Mouse (Mus musculus): Measurements from ENCODE around the gene Olfr220. TPM values are rescaled to one million over a fixed set of nuclear protein-coding genes. Genes with fewer than 3 reads are reported as not detected.

The Olfr220 gene
- polyA plus RNA-seq (2014; fragmentation: Nextera tagmentation; extraction: Ambion mirVana), result not detected in 2 replicates

DNA sequence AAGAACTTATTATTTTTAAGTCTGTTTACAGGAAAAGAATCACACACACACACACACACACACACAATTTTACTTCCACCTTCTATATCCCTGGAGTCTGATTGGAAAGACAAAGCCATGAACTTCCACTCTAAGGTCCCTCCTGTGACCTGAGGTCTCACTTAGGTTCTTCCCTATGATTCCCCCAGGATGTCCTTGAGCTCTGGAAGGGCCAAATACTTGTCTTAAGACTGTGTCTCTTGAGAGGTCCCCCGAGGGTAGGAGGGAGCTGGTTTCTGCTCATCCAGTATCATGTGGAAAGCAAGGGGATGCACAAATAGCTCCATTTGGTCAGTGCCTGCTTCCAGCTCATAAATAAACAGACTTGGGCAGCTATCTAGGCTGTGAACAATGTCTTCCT, at the start of gene Olfr220:
Gene Olfr220 (plus strand): TSS at position 301 of the 400 bp plus-strand sequence.
- 75% methylated on average over 1 of the region's 1 CpGs for WGBS
- no peak within 1 kb of the TSS for H3K4me3 ChIP-seq (ENCODE audit: low read depth, low read length)
- H3K36me3 ChIP-seq (ENCODE audit: control insufficient read depth, insufficient read depth, low read length), result no peaks in the 10 kb centered on the region
- H3K9ac ChIP-seq (ENCODE audit: low read length), result no peak within 1 kb of the TSS
- no peak within 1 kb of the TSS for H3K27ac ChIP-seq (ENCODE audit: low read depth, low read length)
- no peaks in the 10 kb centered on the region for H3K27me3 ChIP-seq (ENCODE audit: control insufficient read depth, insufficient read depth, low read length)
- ATAC-seq (ENCODE audit: insufficient read depth, low FRiP score, low TSS enrichment) (no peak), DNase-seq (ENCODE audit: low spot score) (no peak)
- H3K4me2 ChIP-seq (ENCODE audit: low read depth), result no peak within 1 kb of the TSS
- no peaks in the 10 kb centered on the region for H3K9me3 ChIP-seq (ENCODE audit: control insufficient read depth, low read length)
- no peaks in the 10 kb centered on the region for H3K4me1 ChIP-seq (ENCODE audit: control insufficient read depth, insufficient read depth, low read length)

DNA sequence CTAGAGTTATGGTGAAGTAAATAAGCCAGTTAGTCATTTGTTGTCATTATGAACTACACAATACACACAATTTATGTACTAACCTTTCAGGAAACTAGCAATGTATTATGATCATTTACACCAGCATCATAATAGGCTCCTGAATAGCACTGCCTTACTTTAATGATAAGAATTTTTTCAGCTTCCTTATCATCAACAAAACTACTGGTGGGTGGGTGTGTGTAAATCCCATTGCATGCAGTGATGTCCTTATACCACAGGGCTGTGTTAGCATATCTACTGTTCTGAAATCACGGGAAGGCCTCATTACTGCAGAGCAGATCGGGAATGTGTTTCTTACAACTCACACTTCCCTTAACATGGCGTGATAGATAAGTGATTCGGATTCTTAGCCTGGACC, 18.9 kb upstream of the Olfr220 start:
- Histone ChIP-seq H3K4me2 (ENCODE audit: low read depth) (no peak overlapping the region), H3K4me1 (ENCODE audit: control insufficient read depth, insufficient read depth, low read length) (no peaks in the 10 kb centered on the region), H3K27ac (ENCODE audit: low read depth, low read length) (no peak overlapping the region), H3K36me3 (ENCODE audit: control insufficient read depth, insufficient read depth, low read length) (no peaks in the 10 kb centered on the region), H3K9me3 (ENCODE audit: control insufficient read depth, low read length) (no peaks in the 10 kb centered on the region), H3K4me3 (ENCODE audit: low read depth, low read length) (no peak overlapping the region), H3K27me3 (ENCODE audit: control insufficient read depth, insufficient read depth, low read length) (no peaks in the 10 kb centered on the region), H3K9ac (ENCODE audit: low read length) (no peak overlapping the region)
- DNase-seq (ENCODE audit: low spot score), result no peak
- 86% methylated on average over 4 of the region's 4 CpGs for WGBS
- ATAC-seq (ENCODE audit: insufficient read depth, low FRiP score, low TSS enrichment), result no peak

DNA sequence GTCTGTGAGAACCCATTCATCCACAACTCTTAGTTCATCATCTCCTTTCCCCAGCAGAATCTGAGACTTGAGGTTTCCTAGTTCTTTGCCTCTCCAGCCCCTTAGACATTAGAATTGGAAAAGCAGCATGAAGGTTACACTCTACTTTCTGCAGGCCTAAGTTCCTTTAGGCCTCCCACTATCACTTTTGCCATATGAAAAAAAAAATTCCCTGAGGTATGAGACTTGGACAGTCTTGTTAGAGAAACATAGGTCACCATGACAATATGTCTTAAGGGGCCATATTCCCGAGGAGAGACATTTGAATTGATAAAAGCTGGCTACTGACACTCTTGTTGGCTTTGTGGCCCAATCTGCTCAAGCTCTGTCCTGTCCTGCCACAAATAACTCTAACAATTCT, 18.1 kb upstream of the Olfr220 start, which contains the start of gene Olfr414:
Gene Olfr414 (plus strand): TSS at position 301 of the 400 bp plus-strand sequence.
- no peak for ATAC-seq (ENCODE audit: insufficient read depth, low FRiP score, low TSS enrichment)

DNA sequence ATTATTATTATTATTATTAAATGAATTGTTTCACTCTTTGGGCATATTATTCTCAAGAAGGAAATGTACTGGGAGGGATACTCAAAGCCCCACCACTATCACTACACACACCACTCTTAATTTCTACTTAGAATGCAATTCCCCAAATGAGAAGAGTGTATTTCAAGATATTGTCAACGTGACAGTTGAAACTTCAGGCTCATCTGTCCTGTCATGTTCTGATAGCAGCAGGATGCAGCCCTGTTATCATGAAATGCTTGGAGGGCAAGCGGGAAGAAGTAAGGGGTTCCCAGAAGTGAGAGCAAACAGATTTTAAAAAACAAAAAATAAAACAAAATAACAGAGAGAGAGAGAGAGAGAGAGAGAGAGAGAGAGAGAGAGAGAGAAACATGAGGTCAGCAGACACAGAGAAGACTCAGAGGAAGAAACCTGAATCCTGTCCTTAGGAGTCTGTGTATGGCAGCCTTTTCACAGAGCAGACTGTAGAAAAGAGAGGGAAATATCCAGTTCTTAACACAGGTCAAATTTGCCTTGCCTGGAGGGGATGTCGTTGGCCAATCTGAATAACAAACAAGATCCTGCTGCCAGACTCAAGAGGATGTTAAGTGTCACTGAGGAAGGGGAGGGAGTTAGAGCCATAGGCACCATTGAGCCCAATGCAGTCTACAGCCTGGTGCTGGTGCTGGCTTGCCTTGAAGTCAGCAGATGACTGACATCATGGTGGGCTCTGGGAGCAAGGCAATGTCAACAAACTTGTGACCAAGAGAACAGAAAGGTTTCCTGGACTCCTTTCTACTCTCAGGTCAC, 15.5 kb upstream of the Olfr220 start:
- no peak overlapping the region for H3K4me2 ChIP-seq (ENCODE audit: low read depth)
- no peaks in the 10 kb centered on the region for H3K9me3 ChIP-seq (ENCODE audit: control insufficient read depth, low read length)
- ATAC-seq (ENCODE audit: insufficient read depth, low FRiP score, low TSS enrichment), result no peak
- H3K36me3 ChIP-seq (ENCODE audit: control insufficient read depth, insufficient read depth, low read length), result no peaks in the 10 kb centered on the region
- no peaks in the 10 kb centered on the region for H3K4me1 ChIP-seq (ENCODE audit: control insufficient read depth, insufficient read depth, low read length)
- H3K27me3 ChIP-seq (ENCODE audit: control insufficient read depth, insufficient read depth, low read length), result no peaks in the 10 kb centered on the region
- no peak overlapping the region for H3K9ac ChIP-seq (ENCODE audit: low read length)
- H3K4me3 ChIP-seq (ENCODE audit: low read depth, low read length), result no peak overlapping the region
- no peak for DNase-seq (ENCODE audit: low spot score)
- 61% methylated on average over 3 of the region's 3 CpGs for WGBS
- H3K27ac ChIP-seq (ENCODE audit: low read depth, low read length), result no peak overlapping the region

More for the DNA sequence above, 18.1 kb upstream of the Olfr220 start, which contains the start of gene Olfr414:
- H3K27me3 ChIP-seq (ENCODE audit: control insufficient read depth, insufficient read depth, low read length), result no peaks in the 10 kb centered on the region
- no peaks in the 10 kb centered on the region for H3K36me3 ChIP-seq (ENCODE audit: control insufficient read depth, insufficient read depth, low read length)
- WGBS, result 74% methylated on average over 1 of the region's 1 CpGs
- no peak within 1 kb of the TSS for H3K4me2 ChIP-seq (ENCODE audit: low read depth)
- H3K4me1 ChIP-seq (ENCODE audit: control insufficient read depth, insufficient read depth, low read length), result no peaks in the 10 kb centered on the region
- no peak within 1 kb of the TSS for H3K4me3 ChIP-seq (ENCODE audit: low read depth, low read length)
- H3K9me3 ChIP-seq (ENCODE audit: control insufficient read depth, low read length), result no peaks in the 10 kb centered on the region
- no peak within 1 kb of the TSS for H3K27ac ChIP-seq (ENCODE audit: low read depth, low read length)
- no peak within 1 kb of the TSS for H3K9ac ChIP-seq (ENCODE audit: low read length)
- no peak for DNase-seq (ENCODE audit: low spot score)

DNA sequence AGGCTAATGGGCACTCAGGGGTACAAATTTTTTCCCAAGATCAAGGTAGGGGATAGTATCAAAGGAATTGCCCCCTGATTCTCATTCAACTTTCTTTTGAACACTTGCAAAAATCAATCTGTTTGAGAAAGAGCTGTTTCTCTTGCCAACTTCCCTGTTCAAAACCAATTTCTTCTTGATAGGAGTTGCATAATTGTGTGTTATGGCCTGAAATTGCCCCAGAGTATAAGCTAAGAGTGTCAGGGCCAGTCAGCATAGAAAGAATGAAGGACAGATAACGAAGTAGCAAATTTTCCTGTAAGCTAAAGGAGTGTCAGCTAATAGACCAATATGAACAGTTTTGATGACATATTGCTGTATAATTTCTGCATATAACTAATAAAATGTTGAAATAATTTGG, 14.5 kb upstream of the Olfr220 start:
- H3K4me1 ChIP-seq (ENCODE audit: control insufficient read depth, insufficient read depth, low read length), result no peaks in the 10 kb centered on the region
- WGBS, result 92% methylated on average over 1 of the region's 1 CpGs
- H3K27ac ChIP-seq (ENCODE audit: low read depth, low read length), result no peak overlapping the region
- H3K36me3 ChIP-seq (ENCODE audit: control insufficient read depth, insufficient read depth, low read length), result no peaks in the 10 kb centered on the region
- H3K4me3 ChIP-seq (ENCODE audit: low read depth, low read length), result no peak overlapping the region
- DNase-seq (ENCODE audit: low spot score), result no peak
- H3K9ac ChIP-seq (ENCODE audit: low read length), result no peak overlapping the region
- no peaks in the 10 kb centered on the region for H3K27me3 ChIP-seq (ENCODE audit: control insufficient read depth, insufficient read depth, low read length)
- no peak for ATAC-seq (ENCODE audit: insufficient read depth, low FRiP score, low TSS enrichment)
- H3K9me3 ChIP-seq (ENCODE audit: control insufficient read depth, low read length), result no peaks in the 10 kb centered on the region
- H3K4me2 ChIP-seq (ENCODE audit: low read depth), result no peak overlapping the region

DNA sequence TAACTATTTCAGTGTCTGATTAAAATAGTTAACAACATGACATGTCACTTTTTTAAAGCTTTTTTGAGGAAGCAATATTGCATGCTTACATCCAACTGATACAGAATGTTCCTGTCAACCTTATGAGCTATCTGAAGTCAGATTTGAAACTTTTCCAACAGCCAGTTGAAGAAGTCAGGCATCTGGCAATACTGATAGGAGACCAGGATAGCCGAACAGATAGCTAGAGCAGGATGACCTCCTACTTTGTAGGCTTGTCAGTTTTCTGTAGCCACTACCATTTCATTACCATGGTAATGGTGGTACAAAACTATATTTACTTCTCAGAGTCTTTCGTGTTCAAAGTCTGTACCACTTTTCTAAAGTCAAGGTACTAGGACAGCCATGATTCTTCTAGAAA, 13.5 kb upstream of the Olfr220 start:
- H3K4me2 ChIP-seq (ENCODE audit: low read depth), result no peak overlapping the region
- H3K27me3 ChIP-seq (ENCODE audit: control insufficient read depth, insufficient read depth, low read length), result no peaks in the 10 kb centered on the region
- H3K27ac ChIP-seq (ENCODE audit: low read depth, low read length), result no peak overlapping the region
- H3K4me1 ChIP-seq (ENCODE audit: control insufficient read depth, insufficient read depth, low read length), result no peaks in the 10 kb centered on the region
- no peaks in the 10 kb centered on the region for H3K9me3 ChIP-seq (ENCODE audit: control insufficient read depth, low read length)
- H3K4me3 ChIP-seq (ENCODE audit: low read depth, low read length), result no peak overlapping the region
- H3K9ac ChIP-seq (ENCODE audit: low read length), result no peak overlapping the region
- 89% methylated on average over 2 of the region's 2 CpGs for WGBS
- H3K36me3 ChIP-seq (ENCODE audit: control insufficient read depth, insufficient read depth, low read length), result no peaks in the 10 kb centered on the region
- DNase-seq (ENCODE audit: low spot score) (no peak), ATAC-seq (ENCODE audit: insufficient read depth, low FRiP score, low TSS enrichment) (no peak)

DNA sequence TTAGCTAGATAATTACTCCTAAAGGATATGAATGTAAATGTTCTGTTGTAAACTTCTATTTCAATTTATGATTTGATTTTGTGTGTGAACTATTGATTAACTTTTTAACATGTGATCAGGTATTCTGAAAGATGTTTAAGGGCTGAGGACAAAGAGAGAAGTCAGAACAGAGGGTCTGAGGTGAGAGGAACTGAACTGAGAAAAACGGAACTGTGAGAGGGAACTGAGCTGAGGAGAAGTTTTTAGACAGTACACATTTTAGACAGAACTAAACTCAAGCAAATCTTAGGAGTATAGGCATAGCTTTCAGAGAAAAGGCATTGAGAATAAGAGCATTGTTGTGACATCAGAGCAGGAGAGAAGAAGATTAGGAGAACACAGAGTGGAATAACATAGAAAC, 7.8 kb upstream of the Olfr220 start:
- no peak for ATAC-seq (ENCODE audit: insufficient read depth, low FRiP score, low TSS enrichment)
- Histone ChIP-seq H3K4me1 (ENCODE audit: control insufficient read depth, insufficient read depth, low read length) (no peaks in the 10 kb centered on the region), H3K4me2 (ENCODE audit: low read depth) (no peak overlapping the region), H3K9ac (ENCODE audit: low read length) (no peak overlapping the region), H3K27ac (ENCODE audit: low read depth, low read length) (no peak overlapping the region), H3K36me3 (ENCODE audit: control insufficient read depth, insufficient read depth, low read length) (no peaks in the 10 kb centered on the region), H3K9me3 (ENCODE audit: control insufficient read depth, low read length) (no peaks in the 10 kb centered on the region), H3K27me3 (ENCODE audit: control insufficient read depth, insufficient read depth, low read length) (no peaks in the 10 kb centered on the region), H3K4me3 (ENCODE audit: low read depth, low read length) (no peak overlapping the region)
- WGBS, result 44% methylated on average over 1 of the region's 1 CpGs
- no peak for DNase-seq (ENCODE audit: low spot score)

DNA sequence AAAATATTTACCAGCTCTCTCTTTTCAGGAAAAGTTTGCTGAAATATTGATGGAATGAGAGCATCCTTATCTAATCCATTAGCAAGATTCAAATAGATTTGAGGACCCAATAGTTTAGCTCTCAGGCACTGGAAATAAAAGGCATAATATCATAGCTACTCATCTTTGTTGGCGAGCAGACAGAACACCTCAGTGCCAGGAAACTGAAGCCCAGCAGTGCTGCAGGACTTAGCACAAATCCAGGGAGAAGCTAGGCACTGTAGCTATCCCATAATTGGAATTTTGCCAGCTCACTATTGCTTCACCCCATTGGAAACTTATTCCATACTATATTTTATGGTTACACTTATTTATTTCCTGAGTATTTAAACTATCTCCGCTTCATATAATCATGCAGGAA, 13.2 kb downstream of the Olfr220 start:
- 90% methylated on average over 2 of the region's 2 CpGs for WGBS
- no peak overlapping the region for H3K27ac ChIP-seq (ENCODE audit: low read depth, low read length)
- ATAC-seq (ENCODE audit: insufficient read depth, low FRiP score, low TSS enrichment) (no peak), DNase-seq (ENCODE audit: low spot score) (no peak)
- no peak overlapping the region for H3K4me2 ChIP-seq (ENCODE audit: low read depth)
- no peaks in the 10 kb centered on the region for H3K9me3 ChIP-seq (ENCODE audit: control insufficient read depth, low read length)
- no peaks in the 10 kb centered on the region for H3K4me1 ChIP-seq (ENCODE audit: control insufficient read depth, insufficient read depth, low read length)
- H3K36me3 ChIP-seq (ENCODE audit: control insufficient read depth, insufficient read depth, low read length), result no peaks in the 10 kb centered on the region
- H3K9ac ChIP-seq (ENCODE audit: low read length), result no peak overlapping the region
- no peak overlapping the region for H3K4me3 ChIP-seq (ENCODE audit: low read depth, low read length)
- no peaks in the 10 kb centered on the region for H3K27me3 ChIP-seq (ENCODE audit: control insufficient read depth, insufficient read depth, low read length)

DNA sequence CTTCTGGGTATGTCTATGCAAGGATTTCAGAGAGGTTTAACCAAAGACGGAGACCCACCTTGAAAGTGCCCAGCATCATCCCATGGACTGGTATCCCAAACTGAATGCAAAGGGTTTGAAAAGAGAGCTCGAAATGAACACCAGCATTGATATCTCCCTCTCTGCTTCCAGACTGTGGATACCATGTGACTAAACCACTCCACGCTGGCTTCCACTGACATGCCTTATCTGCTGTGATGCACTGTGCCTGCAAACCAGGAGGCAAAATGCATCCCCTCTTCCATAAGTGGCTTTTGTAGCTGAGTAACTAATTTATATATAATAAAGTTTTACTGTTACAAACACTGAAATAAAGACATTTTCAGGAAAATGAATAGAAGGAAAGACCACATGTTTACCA, 23.5 kb downstream of the Olfr220 start:
- Histone ChIP-seq H3K9me3 (ENCODE audit: control insufficient read depth, low read length) (no peaks in the 10 kb centered on the region), H3K4me2 (ENCODE audit: low read depth) (no peak overlapping the region), H3K4me1 (ENCODE audit: control insufficient read depth, insufficient read depth, low read length) (no peaks in the 10 kb centered on the region), H3K27me3 (ENCODE audit: control insufficient read depth, insufficient read depth, low read length) (no peaks in the 10 kb centered on the region), H3K27ac (ENCODE audit: low read depth, low read length) (no peak overlapping the region), H3K4me3 (ENCODE audit: low read depth, low read length) (no peak overlapping the region), H3K9ac (ENCODE audit: low read length) (no peak overlapping the region), H3K36me3 (ENCODE audit: control insufficient read depth, insufficient read depth, low read length) (no peaks in the 10 kb centered on the region)
- DNase-seq (ENCODE audit: low spot score) (no peak), ATAC-seq (ENCODE audit: insufficient read depth, low FRiP score, low TSS enrichment) (no peak)
- 83% methylated on average over 3 of the region's 3 CpGs for WGBS
